Mouse (Mus musculus): ENCODE results near the gene Msmo1.

GRCm38 (mm10) chr8:64732596-64732995 lies 996 bp downstream of the Msmo1 start:
- no peak for TF ChIP-seq GATA1 (IDR thresholded peaks at IDR 0.05; ENCODE audit: low read length)
- TF ChIP-seq TAL1 (IDR thresholded peaks at IDR 0.05; ENCODE audit: low read length) = no peak

Data from erythroblast, embryonic 14.5 days (primary cell).